Comparison of ENCODE assay signal across 8 mouse cellular contexts in the genomic region with DNA sequence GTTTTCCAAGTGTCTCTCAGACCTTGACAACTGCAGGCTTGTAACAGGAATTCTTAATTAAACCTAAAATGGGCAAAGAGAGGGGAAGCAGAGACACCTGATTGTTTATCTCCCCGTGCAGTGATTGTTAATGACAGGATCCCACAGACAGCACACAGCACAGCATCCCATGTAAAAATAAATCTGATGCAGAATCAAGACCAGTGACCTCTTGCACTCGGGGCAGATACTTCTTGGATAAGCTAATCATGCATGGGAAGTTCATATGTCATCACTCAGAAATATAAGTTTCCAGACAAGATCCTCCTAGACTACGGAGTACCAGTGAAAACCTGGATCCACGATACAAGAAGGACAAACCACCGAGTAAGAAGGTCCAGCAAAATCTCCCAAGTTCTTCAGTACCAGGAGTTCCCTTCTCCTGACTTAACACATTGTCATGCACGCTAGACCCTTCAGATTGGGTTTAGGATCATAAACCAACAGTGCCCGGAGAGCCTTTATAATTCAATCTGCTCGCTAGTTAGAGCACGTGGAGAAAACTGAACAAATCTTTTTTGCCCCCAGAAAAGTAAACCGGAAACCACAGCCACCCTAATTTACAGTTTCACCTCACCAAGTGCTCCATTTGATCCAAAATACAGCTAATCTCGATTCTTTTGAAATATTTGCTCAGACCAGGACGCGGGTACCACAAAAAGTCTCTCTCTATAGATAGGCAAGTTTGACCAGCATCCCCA. TPM values are rescaled to one million over a fixed set of nuclear protein-coding genes. Genes with fewer than 3 reads are reported as not detected.
DNase-seq lines count a peak whose midpoint lies in the region; ATAC-seq and TF ChIP-seq lines count a peak whose summit lies in the region.
"Had no signal": no experiment of that assay in that cellular context is flagged by ENCODE, and none has a peak within 500 bp of the region (broad histone marks: within the 10 kb centered on the region; RNA-seq: fewer than 3 reads in every experiment).

No protein-coding gene starts in this region.

- peak overlapping the region; percentile 92 for H3K4me3 ChIP-seq in megakaryocyte, embryonic 14.5 days (replicated peaks)
- H3K4me3 ChIP-seq in forebrain, embryonic 16.5 days (replicated peaks; ENCODE audit: low read length), result peak overlapping the region; percentile 65
- peak overlapping the region; percentile 42 for H3K4me3 ChIP-seq in liver, embryonic 11.5 days (ENCODE audit: low read depth, low read length)
- H3K4me3 ChIP-seq in stomach, postnatal 0 days (ENCODE audit: low read depth, low read length), result peak overlapping the region; percentile 51

- H3K4me2 ChIP-seq in forebrain, embryonic 16.5 days (ENCODE audit: low read length), result peak overlapping the region; percentile 98
- peak overlapping the region; percentile 77 for H3K4me2 ChIP-seq in liver, embryonic 11.5 days
- peak overlapping the region; percentile 69 for H3K4me2 ChIP-seq in stomach, postnatal 0 days (replicated peaks; ENCODE audit: low read depth)

- H3K36me3 ChIP-seq in megakaryocyte, embryonic 14.5 days (replicated peaks; ENCODE audit: low read length), result no peaks in the 10 kb centered on the region
- H3K36me3 ChIP-seq in forebrain, embryonic 16.5 days (ENCODE audit: control insufficient read depth, insufficient read depth), result no peaks in the 10 kb centered on the region
- no peaks in the 10 kb centered on the region for H3K36me3 ChIP-seq in liver, embryonic 11.5 days (ENCODE audit: control insufficient read depth, insufficient read depth, low read length)
- H3K36me3 ChIP-seq in stomach, postnatal 0 days (ENCODE audit: control insufficient read depth, insufficient read depth, low read length), result no peaks in the 10 kb centered on the region

- no peaks in the 10 kb centered on the region for H3K9me3 ChIP-seq in megakaryocyte, embryonic 14.5 days
- no peaks in the 10 kb centered on the region for H3K9me3 ChIP-seq in forebrain, embryonic 16.5 days (ENCODE audit: control insufficient read depth, low read length)
- H3K9me3 ChIP-seq in liver, embryonic 11.5 days (ENCODE audit: control insufficient read depth, low read length), result no peaks in the 10 kb centered on the region
- no peaks in the 10 kb centered on the region for H3K9me3 ChIP-seq in stomach, postnatal 0 days (ENCODE audit: control insufficient read depth, low read length)

- H3K27ac ChIP-seq in forebrain, embryonic 16.5 days (ENCODE audit: low read length), result no peak overlapping the region
- no peak overlapping the region for H3K27ac ChIP-seq in liver, embryonic 11.5 days (ENCODE audit: low read depth, low read length)
- no peak overlapping the region for H3K27ac ChIP-seq in stomach, postnatal 0 days (replicated peaks)

- WGBS in forebrain, embryonic 16.5 days, result 4% methylated on average over 13 of the region's 13 CpGs
- 19% methylated on average over 13 of the region's 13 CpGs for WGBS in liver, embryonic 11.5 days
- 11% methylated on average over 13 of the region's 13 CpGs for WGBS in stomach, postnatal 0 days

- H3K4me1 ChIP-seq in megakaryocyte, embryonic 14.5 days, result peaks cover 21% of the 10 kb centered on the region
- H3K4me1 ChIP-seq in forebrain, embryonic 16.5 days (replicated peaks; ENCODE audit: control insufficient read depth, insufficient read depth, low read length), result peaks cover 30% of the 10 kb centered on the region
- peaks cover 5% of the 10 kb centered on the region; the same call in 1 of the 2 replicates for H3K4me1 ChIP-seq in liver, embryonic 11.5 days (replicated peaks; ENCODE audit: control insufficient read depth, insufficient read depth, low read length)
- no peaks in the 10 kb centered on the region; the same call in 1 of the 2 replicates for H3K4me1 ChIP-seq in stomach, postnatal 0 days (replicated peaks; ENCODE audit: control insufficient read depth, insufficient read depth)

- ATAC-seq in megakaryocyte, adult 5-6 weeks (ENCODE audit: poor library complexity, severe bottlenecking), result no peak
- ATAC-seq in forebrain, embryonic 16.5 days, result no peak
- ATAC-seq in liver, embryonic 11.5 days (replicated peaks; ENCODE audit: low FRiP score), result no peak
- ATAC-seq in stomach, postnatal 0 days (ENCODE audit: low FRiP score, low TSS enrichment), result no peak
- no peak for ATAC-seq in granulocyte monocyte progenitor cell, adult 5-6 weeks (replicated peaks; ENCODE audit: poor library complexity, severe bottlenecking)
- ATAC-seq in CD4-positive, CD25-positive, alpha-beta regulatory T cell, adult 4 months, result no peak

- no peak for TF ChIP-seq EP300 in stomach, postnatal 0 days (optimal IDR thresholded peaks at IDR 0.05)

- no peak overlapping the region for H3K9ac ChIP-seq in forebrain, embryonic 16.5 days (replicated peaks; ENCODE audit: low read depth, low read length)
- H3K9ac ChIP-seq in liver, embryonic 11.5 days (ENCODE audit: low read depth, low read length), result no peak overlapping the region
- peak overlapping the region; percentile 60; the same call in 1 of the 2 replicates for H3K9ac ChIP-seq in stomach, postnatal 0 days (ENCODE audit: low read length)

- H3K27me3 ChIP-seq in megakaryocyte, embryonic 14.5 days (replicated peaks), result peaks cover 44% of the 10 kb centered on the region
- peaks cover 24% of the 10 kb centered on the region for H3K27me3 ChIP-seq in forebrain, embryonic 16.5 days (replicated peaks; ENCODE audit: control insufficient read depth, insufficient read depth, low read length)
- H3K27me3 ChIP-seq in liver, embryonic 11.5 days (replicated peaks; ENCODE audit: control insufficient read depth, insufficient read depth, low read length), result peaks cover 32% of the 10 kb centered on the region
- H3K27me3 ChIP-seq in stomach, postnatal 0 days (ENCODE audit: control insufficient read depth, insufficient read depth, low read length), result peaks cover 6% of the 10 kb centered on the region; the same call in 1 of the 2 replicates

- TF ChIP-seq CTCF in stomach, postnatal 0 days (IDR thresholded peaks at IDR 0.05; ENCODE audit: low read depth), result no peak

- no peak for DNase-seq in liver, embryonic 11.5 days (ENCODE audit: low spot score)
- no peak for DNase-seq in stomach, postnatal 0 days (ENCODE audit: low spot score)
- DNase-seq: heart, adult 18-20 months had no signal

RNA-seq across cellular contexts. Expression of a gene that starts 1.3 kb away (rescaled TPM):
- polyA plus RNA-seq in megakaryocyte, embryonic 14.5 days (2012; ENCODE audit: insufficient read depth, low replicate concordance), result not detected in 2 replicates
- total RNA-seq in megakaryocyte, adult 5-6 weeks (2015), result not detected in 2 replicates
- not detected in 2 replicates for total RNA-seq in megakaryocyte, adult 5-6 weeks (2017)
- 1.0 and 1.1 TPM in 2 replicates for polyA plus RNA-seq in forebrain, embryonic 16.5 days (2015; fragmentation: Nextera tagmentation; extraction: Ambion mirVana)
- polyA plus RNA-seq in liver, embryonic 11.5 days (2014; fragmentation: Nextera tagmentation; extraction: Ambion mirVana), result 2.1 and 2.8 TPM in 2 replicates
- 8.4 and 10.6 TPM in 2 replicates for polyA plus RNA-seq in stomach, postnatal 0 days (2015; fragmentation: Nextera tagmentation; extraction: Ambion mirVana)
- not detected in 2 replicates for total RNA-seq in granulocyte monocyte progenitor cell, adult 5-6 weeks (2014; fragmentation: Nextera tagmentation)
- not detected in 2 replicates for total RNA-seq in granulocyte monocyte progenitor cell, adult 5-6 weeks (2017)
- not detected for polyA plus RNA-seq in CD4-positive, CD25-positive, alpha-beta regulatory T cell, adult 4 months (2017; shearing (Covaris generic))
- total RNA-seq: heart, adult 18-20 months had no signal

Comparison
In these comparisons a context has a peak if more than half of its experiments do, and no peak if none do; other contexts are left out.
1. H3K4me3 ChIP-seq: peak in every context shown above with its lines; median percentile 92 in megakaryocyte, embryonic 14.5 days; 65 in forebrain, embryonic 16.5 days; 51 in stomach, postnatal 0 days; 42 in liver, embryonic 11.5 days.